ENCODE assay signal across 14 mouse cellular contexts in genomic region chr16:22674164-22674563, GRCm38 (mm10).
"Had no signal": no experiment of that assay in that cellular context is flagged by ENCODE, and none has a peak within 500 bp of the region (broad histone marks: within the 10 kb centered on the region; RNA-seq: fewer than 3 reads in every experiment).

No protein-coding gene starts in this region.

- DNase-seq: gastrocnemius, postnatal 14 days; gastrocnemius, postnatal 36 days; heart, adult 18-20 months; heart, postnatal 10 days; heart, postnatal 4 days; kidney, adult 11 months; kidney, adult 2 months; kidney, adult 9 months; kidney, postnatal 14 days; kidney, postnatal 36 days; liver; liver, embryonic 13.5 days had no signal

- ATAC-seq: hindbrain, postnatal 0 days; intestine, embryonic 16.5 days had no signal
